Mouse (Mus musculus): Measurements from ENCODE around the gene Zfp786. TPM values are rescaled to one million over a fixed set of nuclear protein-coding genes. Genes with fewer than 3 reads are reported as not detected.
"Not testable (repeated sequence)": the region's sequence is repeated elsewhere in the genome, so short reads cannot be mapped to it uniquely, and the experiment has no call there.

Zfp786 gene
- total RNA-seq (2021) = 1 to 10 TPM; 5.1 to 5.5 TPM
- long read RNA-seq, experiment 1, transcript Zfp786-201 (4 exons, 3,191 nt) = major isoform, 7 of 7 reads
- long read RNA-seq, experiment 1, partial matches to known transcripts = 0 of 7 reads
- long read RNA-seq, experiment 1, other reads (novel, unspliced or antisense) = 0 of 7 reads
- long read RNA-seq, experiment 2, partial matches to known transcripts = 1 of 6 reads
- long read RNA-seq, experiment 2, other reads (novel, unspliced or antisense) = 2 of 6 reads

DNA sequence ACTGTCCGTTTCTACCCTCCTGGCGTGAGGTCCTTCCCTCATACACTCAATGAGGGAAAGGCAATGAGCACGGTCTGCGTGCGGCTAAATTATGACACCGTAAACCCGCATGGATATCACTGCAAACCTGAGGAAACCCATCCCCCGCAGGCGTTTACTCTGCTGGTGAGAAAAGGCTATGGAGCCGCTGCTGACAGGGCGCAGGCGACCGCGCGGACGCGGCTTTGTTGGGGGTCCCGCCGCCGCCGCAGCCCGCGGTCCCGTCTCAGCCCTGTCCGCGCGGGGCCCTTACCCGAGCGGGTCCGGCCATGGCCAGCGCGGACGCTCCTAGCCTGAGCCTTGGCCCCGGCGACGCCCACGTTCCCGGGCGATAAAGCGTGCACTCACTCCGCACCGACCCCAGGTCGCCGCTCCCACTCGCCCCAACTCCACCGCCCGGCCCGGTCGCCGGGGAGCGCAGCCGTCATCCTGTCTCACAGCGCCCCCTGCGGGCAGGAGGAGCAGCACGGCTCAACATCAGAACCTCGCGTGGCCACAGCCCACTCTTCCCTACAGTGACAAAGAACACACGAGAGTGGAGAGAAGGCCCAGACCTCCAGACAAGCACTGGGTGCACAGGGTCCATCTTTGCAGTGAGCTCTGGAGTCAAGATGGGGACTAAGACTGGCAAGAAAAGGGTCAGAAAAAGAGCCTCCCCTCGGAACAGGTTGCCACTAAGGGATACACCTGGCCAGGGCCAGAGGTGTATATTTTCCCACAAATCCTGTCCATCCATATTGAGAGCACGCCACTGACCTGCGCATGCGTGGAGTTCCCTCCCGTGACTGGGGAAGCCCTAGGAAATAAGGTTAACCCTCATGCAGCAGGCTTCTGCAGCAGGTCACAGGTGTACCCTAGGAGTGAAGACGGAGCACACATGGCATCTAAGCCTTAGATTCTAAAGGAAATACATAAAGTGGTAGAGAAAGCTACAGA lies at the start of gene Zfp786:
Zfp786 (minus strand) TSS at position 764 of the 975 bp plus-strand sequence.
- DNase-seq (ENCODE audit: low spot score in 2 of 2) = peak; percentile 91 to 92

GRCm38 (mm10) chr6:47880166-47880565 lies 49.5 kb upstream of the Zfp786 start:
- no peak for DNase-seq (ENCODE audit: low spot score in 2 of 2)

- no peak for DNase-seq (ENCODE audit: low spot score in 2 of 2)
These were observed 48.5 kb upstream of the Zfp786 start for GRCm38 (mm10) chr6:47879049-47879716.

GRCm38 (mm10) chr6:47878593-47878992 lies 47.9 kb upstream of the Zfp786 start:
- DNase-seq (ENCODE audit: low spot score in 2 of 2) = no peak

DNA sequence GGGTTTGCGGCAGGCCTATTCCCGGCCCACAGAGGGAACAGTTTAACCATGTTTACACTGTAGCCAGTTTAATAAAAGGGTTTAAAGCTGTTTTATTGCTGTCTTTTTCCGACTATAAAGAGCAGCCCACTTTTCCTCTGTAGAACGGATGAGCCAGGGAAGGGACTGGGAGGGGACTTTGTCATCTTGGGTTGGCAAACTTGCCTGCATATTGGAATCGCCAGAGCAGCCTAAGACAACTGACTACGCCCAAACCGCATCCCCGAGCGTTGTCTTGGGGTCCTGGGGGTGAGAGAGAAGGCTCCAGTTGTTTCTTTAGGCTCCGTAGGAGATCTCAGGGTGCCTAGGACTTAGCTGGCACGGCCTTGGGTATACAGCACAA lies 47.5 kb upstream of the Zfp786 start:
- DNase-seq (ENCODE audit: low spot score in 2 of 2) = peak in 1 of 2 experiments; percentile 39

GRCm38 (mm10) chr6:47877461-47878132 lies 46.9 kb upstream of the Zfp786 start:
- peak; percentile 91 to 93 for DNase-seq (ENCODE audit: low spot score in 2 of 2)

GRCm38 (mm10) chr6:47877058-47877457 lies 46.4 kb upstream of the Zfp786 start, which contains the start of gene Zfp282:
TSS of gene Zfp282 (plus strand) at chr6:47877204.
- DNase-seq (ENCODE audit: low spot score in 2 of 2) = no peak

DNA sequence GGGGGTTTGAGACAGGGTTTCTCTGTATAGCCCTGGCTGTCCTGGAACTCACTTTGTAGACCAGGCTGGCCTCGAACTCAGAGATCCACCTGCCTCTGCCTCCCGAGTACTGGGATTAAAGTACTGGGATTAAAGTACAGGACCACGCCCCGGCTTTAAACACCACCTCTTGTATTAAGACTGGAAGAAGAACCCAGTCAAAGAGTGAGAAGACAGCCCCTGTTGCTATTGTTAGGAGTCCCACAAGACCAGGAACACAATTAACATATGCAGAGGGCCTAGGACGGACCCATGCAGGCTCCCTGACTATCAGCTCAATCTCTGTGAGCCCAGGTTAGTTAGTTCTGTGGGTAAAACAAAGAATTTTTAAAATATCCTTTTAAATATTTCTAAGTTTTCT lies 41.6 kb upstream of the Zfp786 start:
- DNase-seq (ENCODE audit: low spot score in 2 of 2) = no peak

DNA sequence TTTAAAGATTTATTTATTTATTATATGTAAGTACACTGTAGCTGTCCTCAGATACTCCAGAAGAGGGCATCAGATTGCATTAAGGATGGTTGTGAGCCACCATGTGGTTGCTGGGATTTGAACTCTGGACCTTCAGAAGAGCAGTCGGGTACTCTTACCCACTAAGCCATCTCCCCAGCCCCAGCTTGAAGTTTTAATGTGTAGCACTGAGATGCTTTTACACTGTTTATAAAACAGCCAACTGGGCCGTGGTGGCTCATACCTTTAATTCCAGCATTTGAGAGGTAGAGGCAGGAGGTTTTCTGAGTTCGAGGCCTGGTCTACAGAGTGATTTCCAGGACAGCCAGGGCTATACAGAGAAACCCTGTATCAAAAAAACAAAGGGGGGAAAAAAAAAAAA lies 27.1 kb upstream of the Zfp786 start:
- DNase-seq (ENCODE audit: low spot score in 2 of 2) = not testable (repeated sequence)

GRCm38 (mm10) chr6:47857241-47857640 lies 26.6 kb upstream of the Zfp786 start:
- DNase-seq (ENCODE audit: low spot score in 2 of 2) = no peak

DNA sequence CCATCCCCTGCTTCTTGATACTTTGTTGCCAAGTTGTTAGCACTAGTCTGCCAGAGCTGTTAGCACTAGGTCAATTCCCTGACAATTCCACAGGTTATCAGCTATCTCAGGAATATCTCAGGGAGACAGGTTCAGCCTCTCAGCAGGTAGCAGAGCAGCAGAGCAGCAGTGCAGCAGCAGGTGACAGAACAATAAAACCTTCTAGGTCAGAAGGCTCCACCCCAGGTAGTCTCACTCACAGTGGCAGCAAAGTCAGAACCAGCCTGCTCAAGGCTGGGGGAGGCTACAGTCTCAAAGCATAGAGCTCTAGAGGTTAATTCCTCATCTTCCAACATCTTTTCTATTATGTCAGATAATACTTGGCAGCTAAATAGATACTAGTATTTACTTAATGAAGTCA lies 15.1 kb upstream of the Zfp786 start:
- no peak for DNase-seq (ENCODE audit: low spot score in 2 of 2)

GRCm38 (mm10) chr6:47842337-47842736 lies 11.7 kb upstream of the Zfp786 start:
- DNase-seq (ENCODE audit: low spot score in 2 of 2) = no peak

GRCm38 (mm10) chr6:47841831-47842230 lies 11.2 kb upstream of the Zfp786 start:
- DNase-seq (ENCODE audit: low spot score in 2 of 2) = no peak

- DNase-seq (ENCODE audit: low spot score in 2 of 2) = no peak
These were observed 10.4 kb upstream of the Zfp786 start for GRCm38 (mm10) chr6:47841077-47841476.

DNA sequence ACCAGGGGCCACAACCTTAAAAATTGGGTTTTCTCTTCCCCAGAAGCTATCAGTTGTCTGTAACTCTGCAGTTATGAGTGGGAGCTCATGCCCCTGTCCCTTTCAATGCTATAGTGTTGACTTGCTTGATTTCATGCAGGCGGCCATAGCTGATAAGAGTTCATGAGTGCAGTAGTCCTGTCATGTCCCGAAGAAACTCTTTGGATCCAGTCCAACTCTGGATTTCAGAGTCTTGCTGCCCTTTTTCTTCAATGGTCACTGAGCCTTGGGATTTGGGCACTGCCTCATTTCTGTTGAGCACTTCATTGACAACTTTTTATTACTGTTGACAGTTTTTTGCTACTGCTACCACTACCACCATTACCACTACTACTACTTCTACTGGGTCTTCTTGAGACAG lies 7.0 kb upstream of the Zfp786 start:
- DNase-seq (ENCODE audit: low spot score in 2 of 2) = no peak

DNA sequence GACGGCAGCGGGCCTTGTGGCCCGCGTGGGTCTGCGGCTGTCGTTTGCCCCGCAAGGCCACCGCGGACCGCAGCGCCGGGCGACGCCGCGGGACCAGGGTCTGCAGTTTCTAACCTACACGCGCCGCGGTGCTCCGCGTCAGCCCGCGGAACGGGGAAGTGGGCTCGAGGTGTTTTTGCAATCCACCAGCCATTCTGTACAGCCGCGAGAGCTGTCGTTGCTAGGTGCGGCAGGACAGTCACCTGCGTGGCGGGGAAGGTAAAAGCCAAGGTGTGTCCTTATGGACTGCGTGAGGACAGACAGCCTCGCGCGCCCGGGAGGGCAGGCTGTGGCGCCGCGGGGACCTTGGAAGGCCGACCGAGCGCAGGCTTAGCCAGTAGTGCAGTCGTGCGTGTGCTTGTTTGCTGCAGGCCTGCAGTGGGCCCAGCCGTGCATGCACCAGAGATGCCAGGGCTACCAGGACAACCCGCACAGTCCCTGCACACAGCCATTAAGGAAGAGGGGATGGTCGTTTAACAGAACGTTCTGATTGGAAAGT lies 5.4 kb upstream of the Zfp786 start:
- DNase-seq (ENCODE audit: low spot score in 2 of 2) = peak; percentile 41 to 51

GRCm38 (mm10) chr6:47835482-47835983 lies 4.9 kb upstream of the Zfp786 start, which contains the start of gene Zfp398:
TSS of gene Zfp398 (plus strand) at chr6:47835661.
- peak; percentile 95 for DNase-seq (ENCODE audit: low spot score in 2 of 2)

DNA sequence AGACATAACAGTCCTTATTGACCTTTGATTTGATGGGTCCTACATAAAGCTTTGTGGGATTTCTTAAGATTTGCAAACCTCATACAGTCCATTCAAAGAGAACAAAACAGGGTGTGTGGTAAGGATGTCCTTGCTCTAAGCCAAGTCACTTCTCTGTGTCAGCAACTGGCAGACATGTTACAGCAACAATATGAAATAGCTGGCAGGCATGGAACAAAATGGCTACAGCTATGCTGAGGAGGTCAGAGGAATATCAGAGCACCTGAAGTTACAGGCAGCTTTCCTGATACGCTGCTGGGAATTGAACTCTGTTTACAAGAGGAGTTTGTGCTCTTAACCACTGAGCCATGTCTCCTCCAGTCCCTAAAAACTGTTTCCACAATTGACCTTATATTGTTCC lies 1.6 kb upstream of the Zfp786 start:
- no peak for DNase-seq (ENCODE audit: low spot score in 2 of 2)

- DNase-seq (ENCODE audit: low spot score in 2 of 2) = peak in 1 of 2 experiments; percentile 26
These were observed 1.7 kb downstream of the Zfp786 start for GRCm38 (mm10) chr6:47828950-47829349.

GRCm38 (mm10) chr6:47827462-47827861 lies 3.2 kb downstream of the Zfp786 start:
- DNase-seq (ENCODE audit: low spot score in 2 of 2) = no peak

Data from layer of hippocampus, postnatal 14 days (tissue).